Mouse (Mus musculus) spleen, adult 18-20 months (tissue): ENCODE results near the gene Cpsf3.

Experiments used
- DNase-seq, 2 experiments: peaks; one replicate each; pipeline ENCODE4 v3.0.0; 2022; ENCODE audit warnings: mixed read lengths in 2 of 2

The Cpsf3 gene

DNA sequence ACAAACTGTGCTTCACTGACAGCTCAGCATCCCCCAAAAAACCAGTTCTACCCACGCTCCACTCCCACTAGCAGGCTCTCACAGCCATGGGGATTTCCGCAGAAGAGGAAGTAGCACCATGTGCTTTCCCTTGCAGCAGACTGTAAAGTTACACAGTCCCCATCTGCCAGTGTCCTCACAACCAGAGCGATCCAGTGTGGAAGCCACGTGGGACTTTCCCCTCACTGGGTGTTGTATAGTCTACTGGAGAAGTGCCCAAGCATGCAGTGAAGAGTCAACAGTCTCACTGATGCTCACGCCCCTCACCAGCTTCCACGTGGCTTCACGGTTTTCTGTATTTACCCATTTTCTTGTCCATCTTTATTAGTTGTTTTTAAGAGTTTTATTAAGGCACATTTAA, 50.7 kb downstream of the Cpsf3 start:
- peak; percentile 46 to 64 for DNase-seq

DNA sequence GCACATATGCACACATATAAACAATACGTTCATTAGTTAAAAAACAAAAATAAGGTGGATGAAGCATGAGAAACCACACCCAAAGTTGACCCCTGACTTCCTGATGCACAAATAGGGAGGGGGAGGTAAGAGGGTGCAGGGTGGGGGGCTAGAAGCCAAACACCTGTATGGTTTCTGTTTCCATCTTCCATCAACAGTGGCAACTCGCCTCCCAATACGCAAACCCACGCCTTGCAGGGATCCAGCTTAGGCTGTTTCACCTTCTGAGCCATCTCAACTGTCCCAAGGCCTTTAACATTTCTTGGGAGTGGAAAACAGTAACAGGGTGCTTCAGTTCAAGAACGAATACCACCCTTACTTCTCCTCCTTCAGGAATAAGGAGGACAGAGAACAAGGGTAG, 52.0 kb downstream of the Cpsf3 start:
- DNase-seq = no peak

DNA sequence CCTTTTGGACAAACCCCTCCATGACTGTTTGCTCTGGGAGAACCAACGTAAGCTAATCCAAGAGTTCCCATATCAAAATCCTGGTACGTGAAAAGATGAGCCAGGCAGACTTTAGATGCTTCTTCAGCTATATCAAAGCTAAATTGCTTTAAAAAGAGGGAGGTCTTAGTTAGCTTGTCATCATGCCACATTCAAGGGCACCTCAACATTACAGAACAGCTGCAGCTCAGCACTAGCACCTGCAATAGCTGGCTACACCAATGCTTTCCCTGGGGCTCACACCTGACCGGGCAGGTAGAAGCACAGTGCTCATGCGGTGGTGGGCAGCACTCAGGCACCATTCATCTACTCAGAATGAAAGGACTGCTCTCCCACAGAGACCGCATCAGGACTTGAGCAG, 55.5 kb downstream of the Cpsf3 start:
- no peak for DNase-seq

DNA sequence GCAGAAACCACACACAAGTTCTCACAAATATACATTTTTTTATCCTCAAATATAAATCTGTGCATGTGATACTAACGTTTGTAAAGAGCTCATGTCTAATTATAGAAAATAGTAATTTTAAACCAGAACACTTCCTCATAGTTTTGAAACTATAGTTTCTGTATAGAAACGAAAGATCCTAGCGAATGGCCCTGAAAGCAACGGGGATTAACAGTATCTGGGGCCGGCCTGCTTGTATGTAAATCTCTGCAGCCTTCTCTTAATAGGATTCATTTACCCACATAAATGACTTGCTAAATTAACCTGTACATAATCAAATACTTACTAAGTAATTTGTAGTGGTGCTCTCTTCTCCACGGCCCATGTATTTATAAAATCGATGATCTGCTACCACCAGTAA, 61.8 kb downstream of the Cpsf3 start:
- DNase-seq = no peak

DNA sequence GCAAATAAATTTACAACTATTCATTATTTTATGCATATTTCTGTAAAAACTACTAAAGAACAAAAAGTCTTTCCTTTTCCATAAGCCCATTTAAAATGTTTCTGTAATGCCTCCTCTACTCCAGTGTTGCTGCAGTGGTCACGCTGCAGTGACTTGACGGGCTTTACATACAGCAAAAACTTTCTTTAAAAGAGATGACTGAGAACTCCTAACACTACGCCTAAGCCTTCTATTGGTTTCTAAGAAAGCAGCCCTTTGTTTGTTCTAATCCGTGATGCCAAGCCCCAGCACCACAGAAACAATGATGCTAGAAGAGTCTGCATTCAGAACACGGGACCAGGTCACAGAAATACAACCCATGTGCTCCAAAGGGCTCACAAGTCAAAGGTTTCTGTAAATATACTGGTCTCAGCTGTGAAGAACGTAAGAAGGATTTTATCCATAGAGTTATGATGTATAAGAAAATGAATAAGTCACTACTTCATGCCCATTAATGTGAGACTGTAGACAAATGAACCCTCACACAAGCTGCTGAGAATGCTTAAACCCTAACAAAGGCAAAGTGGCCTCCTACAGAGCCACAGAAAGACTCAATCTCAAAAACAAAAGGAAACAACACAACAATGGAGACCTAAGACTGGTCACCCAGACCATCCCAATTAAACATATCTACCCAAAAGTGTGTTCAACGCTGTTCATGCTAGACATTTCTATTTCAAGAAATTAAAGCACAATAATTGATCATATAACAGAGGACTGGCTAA, 65.1 kb downstream of the Cpsf3 start:
- no peak for DNase-seq

DNA sequence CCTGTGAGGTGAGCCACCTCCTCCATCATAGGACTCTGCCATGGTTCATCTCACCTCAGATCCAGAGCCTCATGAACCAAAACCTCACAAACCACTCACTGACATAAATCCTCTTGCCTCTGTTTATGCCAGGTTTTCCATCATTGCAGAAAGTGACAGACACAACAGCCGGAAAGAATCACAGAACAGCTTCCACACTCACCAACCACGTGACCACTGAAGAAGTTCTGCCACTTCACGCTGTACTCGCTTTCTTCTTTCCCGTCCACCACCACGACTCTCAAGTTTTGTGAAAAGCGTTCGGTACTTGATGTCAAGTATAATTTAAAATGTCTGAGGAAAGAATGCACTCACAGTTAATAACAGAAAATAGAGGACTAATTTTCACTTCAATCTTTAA, 68.5 kb downstream of the Cpsf3 start:
- no peak for DNase-seq

DNA sequence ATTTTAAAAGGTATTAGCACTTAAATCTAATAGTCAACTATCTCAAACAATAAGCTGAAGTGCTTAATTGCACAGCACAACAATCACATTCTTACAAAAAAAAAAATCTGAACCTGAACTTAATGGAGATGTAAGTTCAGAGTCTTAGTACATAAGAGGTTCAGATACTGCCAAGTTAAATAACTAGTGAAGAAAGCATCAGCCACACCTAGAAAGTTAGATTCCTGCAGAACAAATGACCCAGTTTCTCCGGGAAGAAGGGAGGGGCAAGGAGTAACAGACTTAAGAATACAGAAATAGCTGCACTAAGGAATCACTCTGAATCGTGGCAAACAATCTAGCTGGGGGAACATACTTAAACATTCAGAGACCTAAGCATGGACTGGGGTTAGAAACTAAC, 77.5 kb downstream of the Cpsf3 start:
- DNase-seq = no peak

DNA sequence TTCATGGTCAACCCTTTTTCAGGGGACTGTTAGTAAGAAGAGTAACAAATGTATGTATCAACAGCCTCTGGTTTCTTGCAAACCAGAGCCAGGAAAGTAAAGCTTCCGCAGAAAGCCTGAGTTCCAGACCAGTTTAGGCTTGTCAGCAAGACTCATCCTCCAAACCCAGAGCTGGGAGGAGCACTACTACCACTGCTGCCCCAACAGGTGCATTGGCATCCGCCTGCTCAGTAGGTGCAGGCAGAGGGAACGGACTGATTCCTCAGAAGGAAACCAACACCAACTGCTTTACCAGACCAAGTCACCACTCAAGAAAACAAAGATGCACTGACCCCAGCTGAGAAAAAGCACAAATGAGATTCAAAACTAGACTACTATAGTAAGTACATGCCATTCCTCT, 78.0 kb downstream of the Cpsf3 start:
- no peak for DNase-seq
